Mouse (Mus musculus) frontal cortex, postnatal 10 days (tissue): ENCODE data around the gene Olfr397.

Experiments
- DNase-seq, 2 experiments: peaks; one replicate each; pipeline ENCODE4 v3.0.0; 2022; ENCODE audit warnings: low spot score in 2 of 2, mixed read lengths in 1 of 2

Gene Olfr397

DNA sequence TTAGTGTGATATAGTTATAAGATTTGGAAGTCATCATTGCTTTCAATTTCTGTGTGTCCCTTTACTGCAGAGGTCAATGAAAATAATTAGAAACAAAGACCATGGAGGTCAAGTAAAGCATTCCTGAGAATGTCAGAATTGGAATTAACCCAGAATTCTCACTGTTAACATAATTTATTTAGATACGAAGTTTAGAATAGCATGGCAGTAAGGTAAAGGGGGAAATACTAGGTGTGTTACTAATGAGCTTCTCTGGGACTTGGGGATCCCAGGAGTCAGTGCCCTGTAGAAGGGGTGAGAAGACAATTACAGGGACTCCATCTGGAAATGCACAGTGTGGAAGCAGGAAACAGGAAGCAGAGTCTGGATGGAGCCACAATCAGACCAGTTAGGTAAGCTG lies at the start of gene Olfr397:
Gene Olfr397, plus strand, starts transcription at position 301 of the 400 bp plus-strand sequence.
- DNase-seq = no peak

DNA sequence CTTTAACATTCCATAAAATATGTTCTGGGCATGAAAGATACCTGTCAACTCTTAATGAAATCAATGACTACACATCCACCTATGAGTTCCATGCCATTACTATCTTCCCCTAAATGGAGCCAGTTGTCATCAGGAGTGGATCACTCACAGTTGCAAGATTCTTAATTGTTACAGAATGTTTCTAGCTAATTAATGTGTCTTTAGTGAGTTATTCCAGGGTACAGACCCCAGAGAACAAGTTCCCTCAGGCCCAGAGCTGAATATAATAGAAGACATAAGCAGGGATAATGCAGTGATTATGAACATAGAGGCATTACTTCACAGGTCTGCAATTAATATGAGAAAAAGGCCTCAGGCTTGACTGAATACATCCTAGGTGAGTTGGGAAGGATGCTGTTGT lies 24.2 kb upstream of the Olfr397 start, which contains the start of gene Olfr23:
Gene Olfr23, plus strand, starts transcription at position 301 of the 400 bp plus-strand sequence.
- DNase-seq = no peak

DNA sequence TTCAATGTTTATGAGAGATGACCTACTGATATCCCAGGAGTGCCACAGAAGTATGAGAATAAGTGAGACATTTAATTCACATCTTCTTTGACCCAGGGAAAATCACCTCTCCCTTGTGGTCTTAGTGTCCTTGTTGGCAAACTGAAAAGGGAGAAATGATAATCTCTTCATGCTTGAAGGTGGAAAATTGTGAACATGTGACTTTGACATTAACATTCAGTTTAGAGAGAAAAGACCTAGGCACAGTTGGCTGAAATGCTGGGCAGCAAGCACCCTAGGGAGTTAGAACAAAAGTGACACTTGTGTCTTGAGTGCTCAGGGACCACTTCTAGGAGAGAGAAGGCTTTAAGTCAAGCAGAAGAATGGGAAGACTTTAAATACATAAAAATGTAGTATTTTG lies 29.7 kb downstream of the Olfr397 start, which contains the start of gene Olfr398:
Gene Olfr398, minus strand, starts transcription at position 101 of the 400 bp plus-strand sequence.
- no peak for DNase-seq

DNA sequence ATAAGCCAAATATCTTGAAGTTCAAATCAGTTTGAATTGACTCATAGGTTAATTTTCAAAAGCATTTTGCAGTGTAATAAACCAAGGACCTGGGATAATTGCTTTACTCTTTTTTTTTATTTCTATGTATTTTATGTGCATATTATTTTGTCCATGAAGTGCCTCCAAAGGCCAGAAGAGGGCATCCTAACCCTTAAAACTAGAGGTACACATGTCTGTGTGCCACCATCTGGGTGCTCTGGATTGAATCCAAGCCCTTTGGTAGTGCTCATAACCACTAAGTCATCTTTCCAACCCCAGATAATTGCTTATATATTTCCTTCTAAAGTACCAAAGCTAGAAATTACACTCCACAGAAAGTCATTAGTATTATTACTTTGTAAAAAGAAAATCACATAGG lies 32.5 kb downstream of the Olfr397 start:
- no peak for DNase-seq
